Mouse (Mus musculus) CH12.LX (cell line): ENCODE data around the gene Smarcc2.
"Not testable (repeated sequence)": the region's sequence is repeated elsewhere in the genome, so short reads cannot be mapped to it uniquely, and the experiment has no call there.

Experiments used
- BHLHE40 ChIP-seq: IDR thresholded peaks from 2 replicates; pipeline ENCODE4 v1.6.1; 2011; ENCODE audit warnings: mild to moderate bottlenecking, low read depth, low read length, improper control_type of control experiment
- CTCF ChIP-seq, 2 experiments: IDR thresholded peaks in 1 of 2; conservative IDR thresholded peaks in 1 of 2; 2 replicates each; pipeline ENCODE4 v1.5.1; 2011 to 2012; ENCODE audit warnings: low read depth in 2 of 2, low read length in 2 of 2, improper control_type of control experiment in 1 of 2, inconsistent platforms in 1 of 2, mild to moderate bottlenecking in 1 of 2, moderate library complexity in 1 of 2
- MEF2A ChIP-seq: IDR thresholded peaks from 2 replicates; pipeline ENCODE4 v1.6.1; 2014; ENCODE audit warnings: low read depth, mild to moderate bottlenecking, inconsistent platforms, low read length, improper control_type of control experiment, borderline replicate concordance
- MXI1 ChIP-seq: IDR thresholded peaks from 2 replicates; pipeline ENCODE4 v1.6.1; 2011; ENCODE audit warnings: mild to moderate bottlenecking, low read depth, low read length, improper control_type of control experiment
- POLR2A ChIP-seq: IDR thresholded peaks from 2 replicates; pipeline ENCODE4 v1.6.1; 2011; ENCODE audit warnings: low read depth, mild to moderate bottlenecking, improper control_type of control experiment, low read length
- ZC3H11A ChIP-seq: IDR thresholded peaks from 2 replicates; pipeline ENCODE4 v1.6.1; 2012; ENCODE audit warnings: low read depth, mild to moderate bottlenecking, inconsistent platforms, low read length, improper control_type of control experiment
- ZNF384 ChIP-seq: IDR thresholded peaks from 2 replicates; pipeline ENCODE4 v1.6.1; 2012; ENCODE audit warnings: low read depth, low read length, improper control_type of control experiment, inconsistent platforms

GRCm38 (mm10) chr10:128492051-128492450 is 33.0 kb downstream of the Smarcc2 start:
- TF ChIP-seq MEF2A; ZNF384; MXI1; CTCF (conservative IDR thresholded peaks at IDR 0.05 in 1 of 2, IDR thresholded peaks at IDR 0.05 in 1 of 2; ENCODE audit: low read depth in 2 of 2, low read length in 2 of 2); POLR2A; BHLHE40; ZC3H11A: not testable (repeated sequence)
